20 mouse cellular contexts compared by ENCODE assay signal in genomic region chr5:18211395-18212057, GRCm38 (mm10).
"Had no signal": no experiment of that assay in that cellular context is flagged by ENCODE, and none has a peak within 500 bp of the region (broad histone marks: within the 10 kb centered on the region; RNA-seq: fewer than 3 reads in every experiment).

No protein-coding gene starts in this region.

- H3K27me3 ChIP-seq: midbrain, embryonic 12.5 days; neural tube, embryonic 13.5 days; neural tube, embryonic 15.5 days had no signal

- DNase-seq: lung, adult 18-20 months; lung, embryonic 14.5 days; lung, postnatal 14 days; lung, postnatal 36 days; midbrain, embryonic 14.5 days; retina, postnatal 1 day; right cerebral cortex, adult 18-20 months; right cerebral cortex, postnatal 25 days; right cerebral cortex, postnatal 4 days; spleen, adult 18-20 months; thymus, adult 18-20 months; thymus, postnatal 14 days; thymus, postnatal 36 days had no signal

- ATAC-seq: midbrain, embryonic 16.5 days had no signal

- H3K4me1 ChIP-seq: midbrain, embryonic 10.5 days; midbrain, embryonic 12.5 days; neural tube, embryonic 13.5 days; neural tube, embryonic 15.5 days had no signal

- H3K9me3 ChIP-seq: midbrain, embryonic 10.5 days; midbrain, embryonic 12.5 days; neural tube, embryonic 13.5 days; neural tube, embryonic 15.5 days had no signal

- H3K9ac ChIP-seq: liver, embryonic 14.5 days; lung, embryonic 14.5 days; midbrain, embryonic 12.5 days; neural tube, embryonic 13.5 days; neural tube, embryonic 15.5 days had no signal

- H3K4me3 ChIP-seq: midbrain, embryonic 10.5 days; midbrain, embryonic 12.5 days; myocyte; neural tube, embryonic 13.5 days; neural tube, embryonic 15.5 days had no signal

- H3K36me3 ChIP-seq: midbrain, embryonic 10.5 days; midbrain, embryonic 12.5 days; neural tube, embryonic 13.5 days; neural tube, embryonic 15.5 days had no signal

- H3K27ac ChIP-seq: liver, embryonic 14.5 days; midbrain, embryonic 10.5 days; midbrain, embryonic 12.5 days; neural tube, embryonic 13.5 days; neural tube, embryonic 15.5 days had no signal

- H3K4me2 ChIP-seq: lung, embryonic 14.5 days; midbrain, embryonic 12.5 days; neural tube, embryonic 13.5 days; neural tube, embryonic 15.5 days had no signal
